Mouse (Mus musculus) embryonic facial prominence, embryonic 11.5 days (tissue): ENCODE results near the gene Flot1. TPM values are rescaled to one million over a fixed set of nuclear protein-coding genes. Genes with fewer than 3 reads are reported as not detected.

ENCODE experiments used
- ATAC-seq: fragments of 200-750 bp; cut with Nextera tagmentation; replicated peaks from 2 replicates; pipeline ENCODE4 v1.8.0; 2017; ENCODE audit warnings: low read depth; ENCODE audit not compliant: insufficient number of reproducible peaks, low FRiP score, low TSS enrichment
- DNase-seq: peaks from one replicate; pipeline ENCODE4 v3.0.0-alpha.2; 2015; ENCODE audit warnings: low spot score
- H3K27ac ChIP-seq: fragments of 300-500 bp; sonication (generic); replicated peaks from 2 replicates; pipeline ENCODE4 v1.5.1; 2014; ENCODE audit warnings: mild to moderate bottlenecking, low read depth, low read length, control low read depth
- H3K27me3 ChIP-seq: fragments of 300-500 bp; sonication (generic); 2 replicates; pipeline ENCODE4 v1.6.1; 2014; ENCODE audit warnings: mild to moderate bottlenecking, low read length, moderate library complexity, mixed read lengths; ENCODE audit not compliant: control insufficient read depth, insufficient read depth
- H3K36me3 ChIP-seq: fragments of 300-500 bp; sonication (generic); replicated peaks from 2 replicates; pipeline ENCODE4 v1.6.1; 2014; ENCODE audit warnings: low read depth, mild to moderate bottlenecking, low read length, moderate library complexity, mixed read lengths; ENCODE audit not compliant: control insufficient read depth, insufficient read depth
- H3K4me1 ChIP-seq: fragments of 300-500 bp; sonication (generic); 2 replicates; pipeline ENCODE4 v1.6.1; 2014; ENCODE audit warnings: low read length, mixed read lengths; ENCODE audit not compliant: control insufficient read depth, insufficient read depth
- H3K4me2 ChIP-seq: fragments of 300-500 bp; sonication (generic); 2 replicates; pipeline ENCODE4 v1.6.1; 2014; ENCODE audit warnings: low read depth, mild to moderate bottlenecking, control low read depth, low read length, moderate library complexity
- H3K4me3 ChIP-seq: fragments of 300-500 bp; sonication (generic); 2 replicates; pipeline ENCODE4 v1.5.1; 2014; ENCODE audit warnings: low read depth, low read length, control low read depth
- H3K9ac ChIP-seq: fragments of 300-500 bp; sonication (generic); replicated peaks from 2 replicates; pipeline ENCODE4 v1.6.1; 2014; ENCODE audit warnings: mild to moderate bottlenecking, control low read depth, low read length
- H3K9me3 ChIP-seq: fragments of 300-500 bp; sonication (generic); replicated peaks from 2 replicates; pipeline ENCODE4 v1.6.1; 2016; ENCODE audit warnings: mild to moderate bottlenecking, low read length, inconsistent platforms, mixed read lengths; ENCODE audit not compliant: control insufficient read depth
- WGBS: fragments of 180-500 bp; shearing (Covaris S2); extraction: QIAGEN DNeasy Blood & Tissue Kit; methylation state at CpG from one replicate; pipeline ENCODE4 v1.1.7; 2014; 5-methylcytosine and 5-hydroxymethylcytosine counted together
- polyA plus RNA-seq: library from polyadenylated mRNA; unstranded; fragments of >200 nt; fragmentation: Nextera tagmentation; extraction: Ambion mirVana; gene quantifications from 2 replicates; pipeline ENCODE4 v1.2.1, GENCODE M21; 2014

The Flot1 gene
- polyA plus RNA-seq, 1 experiment from 2014 or later, result 53.8 TPM

DNA sequence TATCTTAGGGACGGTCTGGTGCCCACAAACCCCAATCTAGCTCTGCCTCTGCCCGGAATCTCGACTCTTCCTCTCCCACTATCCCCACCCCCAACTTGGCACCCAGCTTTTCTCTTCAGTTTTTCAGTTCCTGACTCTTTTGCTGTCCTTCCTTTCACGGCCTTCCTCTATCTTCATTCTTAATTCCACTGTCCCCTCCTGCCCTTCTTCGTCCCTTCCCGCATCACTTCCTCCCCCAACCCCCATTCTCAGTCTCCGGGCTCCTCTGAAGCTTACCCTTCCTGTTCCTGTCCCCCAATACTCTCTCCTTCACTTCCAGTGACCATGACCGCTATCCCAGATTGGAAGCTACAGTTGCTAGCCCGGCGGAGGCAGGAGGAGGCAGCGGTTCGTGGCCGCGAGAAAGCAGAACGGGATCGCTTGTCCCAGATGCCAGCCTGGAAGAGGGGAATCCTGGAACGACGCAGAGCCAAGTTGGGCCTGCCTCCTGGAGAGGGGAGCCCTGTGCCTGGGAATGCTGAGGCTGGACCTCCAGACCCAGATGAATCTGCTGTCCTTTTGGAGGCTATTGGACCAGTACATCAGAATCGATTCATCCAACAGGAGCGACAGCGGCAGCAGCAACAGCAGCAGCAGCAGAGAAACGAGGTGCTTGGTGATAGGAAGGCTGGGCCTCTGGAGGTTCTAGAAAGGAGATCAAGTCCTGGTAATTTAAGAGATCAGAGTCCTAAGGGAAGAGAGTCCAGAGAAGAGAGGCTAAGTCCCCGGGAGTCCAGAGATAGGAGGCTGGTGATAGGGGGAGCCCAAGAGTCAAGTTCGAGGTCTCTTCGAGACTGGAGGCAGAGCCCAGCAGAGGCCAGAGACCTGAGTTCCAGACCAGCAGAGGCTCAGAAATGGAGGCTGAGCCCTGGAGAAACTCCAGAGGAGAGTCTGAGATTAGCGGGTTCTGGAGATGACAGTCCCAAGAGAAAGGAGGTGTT, 44.2 kb downstream of the Flot1 start:
- Histone ChIP-seq H3K27ac (peak overlapping the region; percentile 95), H3K9me3 (no peaks in the 10 kb centered on the region; the same call in 1 of the 2 replicates), H3K36me3 (peaks cover 7% of the 10 kb centered on the region), H3K4me1 (peaks cover 8% of the 10 kb centered on the region; the same call in 1 of the 2 replicates), H3K4me2 (peak overlapping the region; percentile 93), H3K9ac (peak overlapping the region; percentile 86), H3K4me3 (peak overlapping the region; percentile 73), H3K27me3 (no peaks in the 10 kb centered on the region)
- 8% methylated on average over 26 of the region's 26 CpGs for WGBS
- DNase-seq (no peak), ATAC-seq (no peak)

DNA sequence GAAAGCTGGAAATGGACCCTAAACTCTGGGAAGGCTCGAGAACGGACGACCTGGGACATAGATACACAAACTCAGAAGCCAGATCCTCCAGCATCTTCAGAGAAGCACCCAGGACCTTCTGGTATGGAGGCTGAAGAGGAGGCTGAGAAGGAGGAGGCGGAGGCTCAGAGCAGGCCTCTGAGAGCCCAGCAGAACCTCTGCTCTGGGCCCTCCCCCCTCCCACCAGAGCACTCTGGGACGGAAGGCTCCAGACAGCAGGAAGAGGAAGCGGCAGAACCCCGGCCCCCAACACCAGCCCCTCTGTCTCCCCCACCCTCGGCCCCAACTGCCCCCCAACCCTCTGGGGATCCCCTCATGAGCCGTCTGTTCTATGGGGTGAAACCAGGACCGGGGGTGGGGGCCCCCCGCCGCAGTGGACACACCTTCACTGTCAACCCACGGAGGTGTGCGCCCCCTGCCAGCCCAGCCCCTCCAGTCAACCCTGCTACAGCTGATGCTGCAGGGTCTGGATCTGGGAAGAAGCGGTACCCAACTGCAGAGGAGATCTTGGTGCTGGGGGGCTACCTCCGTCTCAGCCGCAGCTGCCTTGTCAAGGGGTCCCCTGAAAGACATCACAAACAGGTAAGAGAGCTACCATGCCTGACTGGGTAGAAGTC, 45.3 kb downstream of the Flot1 start:
- Histone ChIP-seq H3K9me3 (no peaks in the 10 kb centered on the region; the same call in 1 of the 2 replicates), H3K4me3 (peak overlapping the region; percentile 73), H3K36me3 (peaks cover 7% of the 10 kb centered on the region), H3K27ac (peak overlapping the region; percentile 56), H3K4me2 (peak overlapping the region; percentile 93), H3K4me1 (peaks cover 8% of the 10 kb centered on the region; the same call in 1 of the 2 replicates), H3K27me3 (no peaks in the 10 kb centered on the region), H3K9ac (peak overlapping the region; percentile 86)
- DNase-seq (no peak), ATAC-seq (no peak)
- 25% methylated on average over 17 of the region's 17 CpGs for WGBS

DNA sequence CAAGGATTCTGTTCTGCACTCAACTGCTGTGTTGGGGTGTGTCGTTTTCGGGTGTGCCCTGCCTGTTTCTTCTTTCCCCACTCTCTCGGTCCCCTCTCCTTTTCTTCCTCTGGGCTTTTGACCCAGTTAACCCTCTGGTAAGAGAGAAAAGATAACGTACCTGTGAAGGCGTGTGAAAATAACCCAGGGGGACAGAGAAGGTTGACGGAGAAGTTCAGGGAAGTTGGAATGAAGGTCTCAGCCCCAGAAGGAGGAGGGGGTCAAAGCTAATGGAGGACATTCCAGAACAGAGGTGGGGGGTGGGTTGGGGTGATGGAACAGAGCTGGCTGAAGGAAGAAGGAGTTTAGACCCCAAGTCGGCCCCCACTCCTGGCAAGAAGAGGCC, 45.9 kb downstream of the Flot1 start:
- Histone ChIP-seq H3K4me2 (peak overlapping the region; percentile 93), H3K9me3 (no peaks in the 10 kb centered on the region; the same call in 1 of the 2 replicates), H3K27me3 (no peaks in the 10 kb centered on the region), H3K36me3 (peaks cover 7% of the 10 kb centered on the region), H3K9ac (peak overlapping the region; percentile 86), H3K4me3 (peak overlapping the region; percentile 73), H3K4me1 (peaks cover 8% of the 10 kb centered on the region; the same call in 1 of the 2 replicates), H3K27ac (peak overlapping the region; percentile 56; the same call in 1 of the 2 replicates)
- WGBS, result 4% methylated on average over 7 of the region's 7 CpGs
- DNase-seq (no peak), ATAC-seq (no peak)

DNA sequence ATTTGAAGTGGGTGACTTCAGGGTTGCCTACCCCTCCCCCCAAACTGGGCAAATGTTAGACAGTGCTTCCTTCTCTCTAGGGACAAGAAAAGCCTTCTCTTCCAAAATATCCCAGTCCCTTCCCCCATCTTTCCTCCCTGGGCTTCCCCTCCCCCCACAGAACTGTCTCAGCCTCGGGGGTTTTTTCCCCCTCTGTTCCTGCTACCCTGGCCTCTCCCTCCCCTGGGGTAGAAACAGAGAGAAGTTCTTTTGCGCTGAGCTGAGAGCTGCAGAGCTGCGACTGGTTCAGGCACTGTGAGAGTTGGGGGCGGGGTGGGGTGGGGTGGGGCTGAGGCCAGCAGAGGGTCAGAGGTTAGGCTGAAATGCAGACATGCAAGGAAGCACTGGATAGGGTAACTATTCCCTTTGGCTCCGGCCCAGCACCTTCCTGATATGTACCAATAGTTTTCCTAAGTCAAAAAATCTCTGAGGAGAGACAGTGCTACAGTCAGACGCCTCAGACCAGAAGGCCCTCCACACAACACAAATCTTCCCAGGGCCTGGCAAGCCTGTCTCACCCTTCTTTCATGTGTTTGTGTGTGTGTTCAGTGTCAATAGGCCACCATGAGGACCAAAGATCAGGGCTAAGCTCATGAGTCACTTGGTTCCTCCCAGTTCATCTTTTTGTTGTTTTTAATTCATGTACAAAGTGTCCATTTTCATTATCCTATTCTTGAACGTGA, 46.5 kb downstream of the Flot1 start:
- Histone ChIP-seq H3K4me1 (peaks cover 8% of the 10 kb centered on the region; the same call in 1 of the 2 replicates), H3K36me3 (peaks cover 7% of the 10 kb centered on the region), H3K27me3 (no peaks in the 10 kb centered on the region), H3K9ac (peak overlapping the region; percentile 86), H3K9me3 (no peaks in the 10 kb centered on the region; the same call in 1 of the 2 replicates), H3K4me3 (peak overlapping the region; percentile 73), H3K4me2 (peak overlapping the region; percentile 93), H3K27ac (0 out of 2 replicates have a peak overlapping the region, but pooled peaks have one; percentile 5)
- WGBS, result 2% methylated on average over 7 of the region's 7 CpGs
- peak; percentile 48 for DNase-seq
- 0 out of 2 replicates have a peak, but pooled peaks have one; percentile 1 for ATAC-seq

DNA sequence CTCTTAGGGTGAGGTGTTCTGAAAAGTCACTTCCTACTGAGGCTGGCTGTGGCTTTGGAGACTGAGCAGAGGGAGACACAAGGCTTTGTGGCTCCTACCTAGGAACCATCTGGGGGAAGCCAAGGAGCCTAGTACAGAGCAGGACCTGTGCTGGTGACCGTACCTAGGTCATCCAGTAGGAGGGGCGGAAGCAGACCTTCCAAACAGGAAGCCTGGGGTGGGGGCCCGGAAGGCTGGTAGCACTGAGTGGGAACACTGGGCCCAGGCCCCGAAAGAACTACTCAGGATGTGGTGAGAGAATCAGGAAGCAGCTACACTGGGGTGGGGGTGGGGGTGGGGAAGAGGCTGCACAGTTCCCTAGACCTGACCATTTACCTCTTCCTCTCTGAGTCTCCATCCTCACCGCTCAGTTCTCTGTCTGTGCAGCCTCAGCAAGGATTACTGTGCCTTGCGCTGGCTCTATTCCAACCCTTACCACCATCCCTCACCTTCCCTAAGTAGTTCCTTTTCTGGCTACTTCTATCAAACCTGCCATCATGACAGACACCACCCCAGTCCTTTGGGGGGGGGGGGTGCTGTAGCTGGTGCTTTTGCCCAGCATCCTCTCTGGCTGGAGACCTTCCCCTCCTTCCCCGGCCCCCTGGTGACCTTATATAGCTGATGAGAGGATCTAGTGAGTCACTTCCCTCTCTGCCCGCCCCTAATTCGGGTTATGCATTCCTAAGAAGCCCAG, 47.3 kb downstream of the Flot1 start:
- no peak for DNase-seq
- 56% methylated on average over 8 of the region's 9 CpGs for WGBS
- Histone ChIP-seq H3K4me1 (peaks cover 8% of the 10 kb centered on the region; the same call in 1 of the 2 replicates), H3K27ac (no peak overlapping the region; the same call in 1 of the 2 replicates), H3K9me3 (no peaks in the 10 kb centered on the region; the same call in 1 of the 2 replicates), H3K4me2 (peak overlapping the region; percentile 93), H3K4me3 (peak overlapping the region; percentile 73), H3K9ac (peak overlapping the region; percentile 86), H3K27me3 (no peaks in the 10 kb centered on the region), H3K36me3 (peaks cover 7% of the 10 kb centered on the region)
- ATAC-seq, result no peak

DNA sequence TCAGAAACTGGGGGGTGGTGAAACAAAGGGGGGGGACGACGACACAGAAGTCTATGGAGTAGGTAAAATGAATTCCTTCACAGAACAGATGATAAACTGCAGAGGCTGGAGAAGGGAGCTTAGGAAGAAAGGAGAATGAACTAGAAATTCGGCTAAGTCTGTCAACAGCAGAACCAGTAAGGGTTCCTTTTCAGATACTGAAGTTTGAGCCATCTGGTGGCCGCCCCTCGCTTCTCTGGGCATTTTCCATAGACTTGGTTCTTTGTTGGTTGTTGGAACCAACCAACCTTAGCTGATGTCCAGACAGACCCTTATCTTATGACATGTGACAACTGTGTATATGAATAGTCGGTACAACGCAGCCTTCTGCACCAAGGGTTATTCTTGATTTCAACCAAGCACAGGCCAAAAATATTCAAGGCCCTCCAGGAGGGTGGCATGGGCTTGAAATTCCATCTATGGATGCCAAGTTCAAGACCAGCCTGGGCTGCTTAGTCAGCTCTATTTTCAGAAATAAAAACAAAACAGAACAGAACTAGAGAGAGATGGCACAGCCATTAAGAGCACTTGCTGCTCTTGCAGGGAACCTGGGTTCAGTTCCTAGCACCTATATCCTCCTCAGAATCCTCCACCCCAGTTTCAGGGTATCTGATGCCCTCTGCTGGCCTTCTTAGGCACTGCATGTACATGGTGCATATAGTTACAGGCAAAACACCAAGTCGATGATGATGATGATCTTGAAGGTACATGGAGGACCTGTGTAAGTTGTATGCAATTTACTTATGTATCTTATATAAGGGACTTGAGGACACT, 48.1 kb downstream of the Flot1 start:
- no peak for ATAC-seq
- Histone ChIP-seq H3K27me3 (no peaks in the 10 kb centered on the region), H3K4me2 (peak overlapping the region; percentile 93), H3K9ac (no peak overlapping the region), H3K9me3 (no peaks in the 10 kb centered on the region; the same call in 1 of the 2 replicates), H3K27ac (no peak overlapping the region), H3K4me3 (peak overlapping the region; percentile 73; the same call in 1 of the 2 replicates), H3K4me1 (peaks cover 8% of the 10 kb centered on the region; the same call in 1 of the 2 replicates), H3K36me3 (peaks cover 7% of the 10 kb centered on the region)
- WGBS, result 83% methylated on average over 8 of the region's 8 CpGs
- DNase-seq, result peak; percentile 46
